Mouse (Mus musculus) midbrain, embryonic 12.5 days (tissue): Measurements from ENCODE around the gene Hist1h4i. TPM values are rescaled to one million over a fixed set of nuclear protein-coding genes. Genes with fewer than 3 reads are reported as not detected.

Experiments used
- ATAC-seq: fragments of 200-750 bp; cut with Nextera tagmentation; 2 replicates; pipeline ENCODE4 v1.8.0; 2017; ENCODE audit warnings: low read depth, moderate TSS enrichment, moderate library complexity; ENCODE audit not compliant: low FRiP score
- H3K27ac ChIP-seq: fragments of 300-500 bp; sonication (generic); replicated peaks from 2 replicates; pipeline ENCODE4 v1.5.1; 2016; ENCODE audit warnings: mild to moderate bottlenecking
- H3K27me3 ChIP-seq: fragments of 300-500 bp; sonication (generic); 2 replicates; pipeline ENCODE4 v1.6.1; 2016; ENCODE audit warnings: mild to moderate bottlenecking
- H3K36me3 ChIP-seq: fragments of 300-500 bp; sonication (generic); 2 replicates; pipeline ENCODE4 v1.6.1; 2016
- H3K4me1 ChIP-seq: fragments of 300-500 bp; sonication (generic); 2 replicates; pipeline ENCODE4 v1.6.1; 2016
- H3K4me2 ChIP-seq: fragments of 300-500 bp; sonication (generic); replicated peaks from 2 replicates; pipeline ENCODE4 v1.6.1; 2016; ENCODE audit warnings: mild to moderate bottlenecking, moderate library complexity
- H3K4me3 ChIP-seq: fragments of 300-500 bp; sonication (generic); 2 replicates; pipeline ENCODE4 v1.5.1; 2016; ENCODE audit warnings: mild to moderate bottlenecking
- H3K9ac ChIP-seq: fragments of 300-500 bp; sonication (generic); replicated peaks from 2 replicates; pipeline ENCODE4 v1.6.1; 2016; ENCODE audit warnings: mild to moderate bottlenecking, moderate library complexity
- H3K9me3 ChIP-seq: fragments of 300-500 bp; sonication (generic); 2 replicates; pipeline ENCODE4 v1.6.1; 2016; ENCODE audit warnings: mild to moderate bottlenecking
- WGBS: fragments of 180-500 bp; shearing (Covaris S2); methylation state at CpG from one replicate; pipeline ENCODE4 v1.1.7; 2016; 5-methylcytosine and 5-hydroxymethylcytosine counted together
- polyA plus RNA-seq: library from polyadenylated mRNA; unstranded; fragments of >200 nt; fragmentation: Nextera tagmentation; extraction: Ambion mirVana; gene quantifications from 2 replicates; pipeline ENCODE4 v1.2.1, GENCODE M21; 2016

The Hist1h4i gene
- polyA plus RNA-seq, 1 experiment from 2014 or later: 34.4 TPM

DNA sequence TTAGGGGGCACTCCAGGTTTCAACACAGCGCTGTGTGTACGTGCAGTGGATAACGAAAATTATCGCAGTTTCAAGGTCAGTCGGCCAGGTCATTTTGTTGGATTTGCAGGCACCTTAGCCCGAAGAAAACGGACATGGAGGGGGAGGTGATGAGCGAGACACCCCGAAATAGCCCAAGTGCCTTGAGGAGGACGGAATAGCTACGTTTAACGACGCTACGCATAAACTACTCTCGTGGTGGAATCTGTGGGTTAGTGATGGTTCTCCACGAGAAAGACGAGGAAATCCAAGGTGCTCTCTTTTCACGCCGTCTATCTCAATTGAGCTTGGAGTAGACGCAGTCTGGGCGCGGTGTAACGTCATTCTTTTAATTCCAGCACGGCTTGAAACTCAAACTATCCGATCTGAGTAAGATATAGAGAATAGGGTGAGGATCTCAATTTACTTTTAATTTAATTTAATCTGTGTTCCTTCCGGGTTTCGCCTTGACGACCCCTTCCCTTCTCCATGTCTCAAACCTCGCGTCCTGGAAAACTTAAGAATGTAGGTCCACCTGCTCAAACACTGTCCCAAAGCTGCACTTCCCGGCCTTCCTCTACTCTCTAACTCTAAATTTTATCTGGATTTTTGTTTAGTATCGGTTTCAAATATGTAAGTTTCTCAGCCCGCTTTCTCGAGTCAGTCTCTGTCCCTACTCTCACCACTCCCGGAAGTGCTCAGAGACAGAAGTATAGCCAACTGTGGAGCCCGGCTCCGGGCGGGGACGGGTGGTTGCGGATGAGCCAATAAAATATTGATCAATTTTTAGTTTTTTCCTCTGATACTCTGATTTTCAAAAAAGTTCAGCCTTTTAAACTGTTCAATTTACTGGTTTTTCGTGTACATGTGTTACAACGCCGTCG is 21.0 kb downstream of the Hist1h4i start:
- Histone ChIP-seq H3K27ac (no peak overlapping the region), H3K4me3 (peak overlapping the region; percentile 49), H3K9me3 (no peaks in the 10 kb centered on the region), H3K27me3 (peaks cover 41% of the 10 kb centered on the region), H3K4me2 (peak overlapping the region; percentile 66), H3K36me3 (no peaks in the 10 kb centered on the region), H3K9ac (peak overlapping the region; percentile 12; the same call in 1 of the 2 replicates), H3K4me1 (peaks cover 10% of the 10 kb centered on the region)
- ATAC-seq: no peak
- WGBS: under 1% methylated on average over 44 of the region's 44 CpGs

DNA sequence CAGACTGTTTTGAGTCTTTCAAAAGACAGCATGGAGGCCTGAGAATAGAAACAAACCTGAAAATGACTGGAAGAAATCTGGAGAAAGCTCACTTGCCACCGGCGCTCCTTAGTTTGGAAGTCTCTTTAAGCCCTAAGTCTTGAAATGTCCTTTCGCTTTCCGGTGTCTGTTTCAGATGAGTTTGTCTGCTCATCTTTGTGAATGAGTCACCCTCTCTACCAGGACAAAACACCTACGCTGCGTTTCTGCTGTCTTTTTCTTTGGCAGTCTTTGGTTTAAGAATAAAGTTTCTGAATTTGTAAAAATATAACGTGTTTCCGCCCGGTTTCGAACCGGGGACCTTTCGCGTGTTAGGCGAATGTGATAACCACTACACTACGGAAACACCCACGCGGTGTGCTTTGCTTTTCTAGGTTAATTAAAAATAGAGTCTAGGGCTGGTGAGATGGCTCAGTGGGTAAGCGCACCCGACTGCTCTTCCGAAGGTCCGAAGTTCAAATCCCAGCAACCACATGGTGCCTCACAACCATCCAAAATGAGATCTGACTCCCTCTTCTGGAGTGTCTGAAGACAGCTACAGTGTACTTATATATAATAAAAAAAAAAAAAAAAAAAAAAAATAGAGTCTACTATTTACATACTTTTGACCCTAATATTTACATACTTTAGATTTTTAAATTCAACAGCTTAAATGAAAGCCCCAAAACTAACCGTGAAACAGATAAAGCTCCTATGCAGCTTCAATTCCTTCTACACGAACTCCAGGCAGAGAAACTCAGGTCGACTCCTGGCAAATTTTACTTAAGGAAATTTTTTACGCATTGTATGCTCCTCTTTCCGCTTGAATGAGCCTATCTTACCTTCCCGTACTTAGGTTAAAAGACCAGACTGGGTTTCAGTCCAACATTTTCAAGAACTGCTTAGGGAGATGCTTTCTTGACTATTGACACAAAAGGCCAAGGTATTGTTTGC is 25.4 kb downstream of the Hist1h4i start:
- peak; percentile 29; the same call in 1 of the 2 replicates for ATAC-seq
- no peak overlapping the region for H3K4me3 ChIP-seq
- no peak overlapping the region for H3K9ac ChIP-seq
- H3K36me3 ChIP-seq: no peaks in the 10 kb centered on the region
- no peak overlapping the region for H3K4me2 ChIP-seq
- no peaks in the 10 kb centered on the region for H3K9me3 ChIP-seq
- WGBS: 15% methylated on average over 27 of the region's 27 CpGs
- peaks cover 79% of the 10 kb centered on the region for H3K27me3 ChIP-seq
- peaks cover 5% of the 10 kb centered on the region for H3K4me1 ChIP-seq
- H3K27ac ChIP-seq: no peak overlapping the region

DNA sequence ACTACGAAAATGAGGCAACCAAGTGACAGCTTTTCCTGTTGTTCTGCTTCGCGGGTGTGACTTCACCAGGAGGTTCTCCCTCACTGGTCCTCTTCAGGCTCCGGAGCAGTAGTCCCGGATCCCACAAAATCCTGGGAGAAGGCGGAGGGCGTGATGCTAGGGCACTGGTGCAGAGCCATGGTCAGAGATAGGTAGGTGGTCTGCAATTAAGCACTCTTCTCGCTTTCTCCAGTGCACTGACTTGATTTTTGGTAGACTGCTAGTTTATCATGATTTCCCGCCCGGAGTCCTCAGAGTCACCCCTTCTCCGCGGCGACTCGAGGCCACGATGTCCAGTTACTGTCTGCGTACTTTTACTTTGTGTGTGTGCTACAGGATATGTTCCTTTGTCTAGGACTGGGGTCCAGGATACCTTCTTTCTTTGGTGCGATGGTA is 26.7 kb downstream of the Hist1h4i start:
- no peaks in the 10 kb centered on the region for H3K4me1 ChIP-seq
- peak overlapping the region; percentile 19; the same call in 1 of the 2 replicates for H3K4me2 ChIP-seq
- no peak overlapping the region for H3K27ac ChIP-seq
- no peak overlapping the region for H3K9ac ChIP-seq
- no peaks in the 10 kb centered on the region for H3K9me3 ChIP-seq
- H3K27me3 ChIP-seq: peaks cover 80% of the 10 kb centered on the region
- no peaks in the 10 kb centered on the region for H3K36me3 ChIP-seq
- 24% methylated on average over 17 of the region's 17 CpGs for WGBS
- no peak overlapping the region for H3K4me3 ChIP-seq
- no peak for ATAC-seq

DNA sequence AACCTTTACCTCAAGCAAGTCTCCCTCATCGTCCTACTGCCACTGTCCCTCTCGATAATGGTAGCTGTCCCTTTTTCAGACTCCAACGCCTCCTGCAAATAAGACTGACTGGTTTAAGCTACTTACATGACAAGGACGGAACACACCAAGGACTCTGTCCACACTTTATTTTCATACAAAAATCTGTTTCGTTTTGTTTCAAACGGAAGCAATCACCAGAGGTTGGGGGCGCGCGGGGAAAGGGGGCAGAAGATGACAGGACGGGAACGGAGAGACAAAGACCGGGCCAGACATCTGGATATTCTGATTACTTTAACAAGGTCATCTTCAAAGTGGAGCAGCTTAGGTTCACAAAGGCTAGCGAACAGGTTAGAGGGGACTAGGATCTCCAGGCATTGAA is 27.4 kb downstream of the Hist1h4i start:
- peaks cover 80% of the 10 kb centered on the region for H3K27me3 ChIP-seq
- 17% methylated on average over 13 of the region's 13 CpGs for WGBS

DNA sequence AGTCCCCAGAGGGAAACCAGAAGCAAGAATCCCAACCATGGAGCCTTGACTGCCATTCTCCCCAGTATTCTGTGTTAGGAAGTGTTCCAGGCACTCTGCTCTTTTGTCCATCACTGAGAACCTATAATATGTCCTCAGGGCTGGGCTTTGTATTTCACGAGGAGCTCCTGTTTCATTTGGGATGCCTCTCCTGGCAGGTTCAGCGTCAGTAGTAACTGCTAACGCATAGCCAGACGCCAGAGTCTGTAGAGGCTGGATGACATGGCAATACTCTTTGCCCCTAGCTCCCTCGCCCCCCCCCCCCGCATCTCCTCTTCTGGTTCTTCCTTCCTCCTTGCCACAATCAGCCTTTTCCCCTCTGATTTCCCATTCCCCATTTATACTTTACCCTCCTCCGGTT is 31.5 kb downstream of the Hist1h4i start, which contains the start of gene Prss16:
TSS of gene Prss16 (minus strand) at position 101 of the 400 bp plus-strand sequence.
- H3K9ac ChIP-seq: no peak within 1 kb of the TSS

More for the DNA sequence above, 27.4 kb downstream of the Hist1h4i start:
- no peak overlapping the region for H3K27ac ChIP-seq
- H3K36me3 ChIP-seq: no peaks in the 10 kb centered on the region
- ATAC-seq: no peak
- no peak overlapping the region for H3K4me3 ChIP-seq
- peak overlapping the region; percentile 19; the same call in 1 of the 2 replicates for H3K4me2 ChIP-seq
- no peak overlapping the region for H3K9ac ChIP-seq
- no peaks in the 10 kb centered on the region for H3K4me1 ChIP-seq
- no peaks in the 10 kb centered on the region for H3K9me3 ChIP-seq

DNA sequence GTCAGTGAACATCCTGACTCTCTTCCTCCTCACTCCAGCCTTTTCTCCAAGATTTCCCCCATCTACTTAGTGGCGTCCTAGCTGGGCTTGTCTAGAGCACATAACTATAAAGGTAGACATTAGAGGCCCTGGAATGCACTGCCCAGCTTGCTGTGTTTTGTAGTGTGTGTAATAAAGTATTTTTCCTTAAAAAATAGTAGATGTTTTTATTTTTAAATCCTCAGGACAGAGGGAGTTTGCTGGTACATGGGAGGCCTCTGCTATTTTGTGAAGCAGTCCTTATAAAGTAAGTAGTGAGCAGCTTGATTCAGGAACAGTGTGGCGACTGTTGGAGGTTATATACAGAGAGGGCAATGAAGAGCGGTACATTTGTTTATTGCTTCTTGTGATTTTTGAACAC is 32.5 kb downstream of the Hist1h4i start:
- no peak overlapping the region for H3K9ac ChIP-seq
- peaks cover 93% of the 10 kb centered on the region for H3K27me3 ChIP-seq
- peaks cover 20% of the 10 kb centered on the region for H3K4me1 ChIP-seq
- H3K9me3 ChIP-seq: no peaks in the 10 kb centered on the region
- WGBS: 80% methylated on average over 3 of the region's 3 CpGs
- H3K27ac ChIP-seq: no peak overlapping the region
- H3K4me3 ChIP-seq: no peak overlapping the region
- ATAC-seq: no peak
- H3K4me2 ChIP-seq: no peak overlapping the region
- H3K36me3 ChIP-seq: no peaks in the 10 kb centered on the region

More for the DNA sequence above, 31.5 kb downstream of the Hist1h4i start, which contains the start of gene Prss16:
- peaks cover 20% of the 10 kb centered on the region for H3K4me1 ChIP-seq
- H3K27me3 ChIP-seq: peaks cover 93% of the 10 kb centered on the region
- no peak within 1 kb of the TSS for H3K4me3 ChIP-seq
- H3K4me2 ChIP-seq: no peak within 1 kb of the TSS
- 40% methylated on average over 7 of the region's 7 CpGs for WGBS
- H3K36me3 ChIP-seq: no peaks in the 10 kb centered on the region
- no peak for ATAC-seq
- H3K27ac ChIP-seq: no peak within 1 kb of the TSS
- H3K9me3 ChIP-seq: no peaks in the 10 kb centered on the region

DNA sequence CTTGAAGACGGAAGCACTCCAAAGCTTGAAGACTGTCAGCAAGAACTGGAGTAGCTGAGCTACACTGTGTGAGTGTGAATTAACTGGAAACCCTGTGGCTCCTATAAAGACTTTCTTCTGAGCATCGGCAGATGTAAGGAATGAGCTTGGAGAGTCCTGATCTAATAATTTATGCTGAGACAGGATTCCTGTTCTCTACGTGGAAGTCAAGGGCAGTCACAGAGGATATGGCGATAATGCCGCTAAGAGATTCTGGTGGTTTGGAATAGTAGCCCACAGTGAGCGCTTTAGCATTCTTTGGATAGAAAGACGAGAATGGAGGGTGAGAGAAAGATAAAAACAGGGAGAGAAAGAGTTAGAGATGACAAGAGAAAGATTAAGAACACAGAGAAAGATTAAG is 33.3 kb downstream of the Hist1h4i start:
- Histone ChIP-seq H3K4me1 (peaks cover 20% of the 10 kb centered on the region), H3K9me3 (no peaks in the 10 kb centered on the region), H3K36me3 (no peaks in the 10 kb centered on the region), H3K27ac (no peak overlapping the region), H3K27me3 (peaks cover 95% of the 10 kb centered on the region), H3K4me3 (no peak overlapping the region), H3K4me2 (no peak overlapping the region), H3K9ac (no peak overlapping the region)
- WGBS: 54% methylated on average over 7 of the region's 7 CpGs
- ATAC-seq: no peak

DNA sequence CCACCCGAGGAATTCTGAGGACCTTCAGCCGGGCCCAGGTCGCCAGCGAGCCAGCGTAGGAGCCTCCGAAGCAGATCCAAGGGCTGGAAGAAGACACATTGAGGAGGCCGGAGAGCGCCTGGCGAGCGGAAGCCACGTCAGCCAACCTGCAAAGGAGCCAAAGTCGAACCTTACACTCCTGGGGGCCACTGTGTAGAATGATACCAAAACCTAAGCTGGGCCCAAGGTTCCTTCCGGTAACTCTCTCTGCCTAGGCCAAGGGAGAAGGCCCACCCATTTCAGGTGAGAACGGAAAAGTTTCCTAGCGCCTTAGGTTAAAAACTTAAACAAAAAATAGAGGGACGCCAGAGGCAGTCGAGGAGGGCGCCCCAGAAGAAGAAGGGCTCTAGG is 34.0 kb downstream of the Hist1h4i start:
- H3K4me1 ChIP-seq: peaks cover 20% of the 10 kb centered on the region
- no peak overlapping the region for H3K27ac ChIP-seq
- H3K36me3 ChIP-seq: no peaks in the 10 kb centered on the region
- 2% methylated on average over 18 of the region's 18 CpGs for WGBS
- no peaks in the 10 kb centered on the region for H3K9me3 ChIP-seq
- H3K4me3 ChIP-seq: peak overlapping the region; percentile 49
- peak overlapping the region; percentile 85 for H3K4me2 ChIP-seq
- 0 out of 2 replicates have a peak overlapping the region, but pooled peaks have one; percentile 28 for H3K9ac ChIP-seq
- no peak; the same call in 1 of the 2 replicates for ATAC-seq
- H3K27me3 ChIP-seq: peaks cover 96% of the 10 kb centered on the region

DNA sequence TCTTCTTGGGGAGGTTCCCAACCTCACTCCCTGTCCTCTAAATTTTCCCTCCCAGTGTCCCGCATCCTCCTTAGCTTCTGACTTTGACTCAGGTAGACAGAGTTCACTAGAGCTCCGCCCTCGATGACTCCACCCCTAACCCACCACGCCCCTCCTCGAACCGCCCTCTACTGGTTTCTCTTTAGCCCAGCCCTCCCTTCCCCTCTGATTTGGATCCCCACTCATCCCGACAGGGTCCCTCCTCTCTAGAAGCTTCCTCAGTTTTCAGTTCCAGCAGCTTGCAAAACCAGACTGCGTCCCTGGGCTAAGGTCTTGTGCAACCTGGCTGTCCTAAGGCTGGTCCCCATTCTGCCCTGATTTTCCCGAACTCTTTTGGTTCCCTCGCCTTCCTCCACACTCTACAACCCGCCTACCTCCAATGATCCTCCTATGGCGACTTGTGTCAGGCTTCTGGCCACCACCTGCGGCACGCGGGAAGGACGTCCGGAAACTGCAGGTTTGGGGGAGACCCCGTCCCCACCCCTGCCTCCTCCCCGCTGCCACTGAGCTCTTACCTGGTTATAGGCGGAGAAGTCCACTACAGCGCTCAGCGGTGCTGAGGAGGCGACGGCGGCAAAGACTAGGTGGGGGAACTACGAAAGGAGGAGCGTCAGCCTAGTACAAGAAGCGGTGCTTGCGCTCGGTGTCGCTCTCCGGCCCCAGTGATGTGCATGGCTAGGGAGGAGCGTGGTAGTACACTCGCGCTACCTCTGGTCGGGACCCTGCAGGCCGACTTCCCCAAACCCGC is 34.6 kb downstream of the Hist1h4i start:
- peaks cover 98% of the 10 kb centered on the region for H3K27me3 ChIP-seq
- H3K9me3 ChIP-seq: no peaks in the 10 kb centered on the region
- peaks cover 20% of the 10 kb centered on the region for H3K4me1 ChIP-seq
- peak; percentile 88 for ATAC-seq
- WGBS: under 1% methylated on average over 38 of the region's 38 CpGs
- peak overlapping the region; percentile 49 for H3K4me3 ChIP-seq
- no peaks in the 10 kb centered on the region for H3K36me3 ChIP-seq
- H3K4me2 ChIP-seq: peak overlapping the region; percentile 85
- H3K27ac ChIP-seq: no peak overlapping the region
- H3K9ac ChIP-seq: peak overlapping the region; percentile 50

DNA sequence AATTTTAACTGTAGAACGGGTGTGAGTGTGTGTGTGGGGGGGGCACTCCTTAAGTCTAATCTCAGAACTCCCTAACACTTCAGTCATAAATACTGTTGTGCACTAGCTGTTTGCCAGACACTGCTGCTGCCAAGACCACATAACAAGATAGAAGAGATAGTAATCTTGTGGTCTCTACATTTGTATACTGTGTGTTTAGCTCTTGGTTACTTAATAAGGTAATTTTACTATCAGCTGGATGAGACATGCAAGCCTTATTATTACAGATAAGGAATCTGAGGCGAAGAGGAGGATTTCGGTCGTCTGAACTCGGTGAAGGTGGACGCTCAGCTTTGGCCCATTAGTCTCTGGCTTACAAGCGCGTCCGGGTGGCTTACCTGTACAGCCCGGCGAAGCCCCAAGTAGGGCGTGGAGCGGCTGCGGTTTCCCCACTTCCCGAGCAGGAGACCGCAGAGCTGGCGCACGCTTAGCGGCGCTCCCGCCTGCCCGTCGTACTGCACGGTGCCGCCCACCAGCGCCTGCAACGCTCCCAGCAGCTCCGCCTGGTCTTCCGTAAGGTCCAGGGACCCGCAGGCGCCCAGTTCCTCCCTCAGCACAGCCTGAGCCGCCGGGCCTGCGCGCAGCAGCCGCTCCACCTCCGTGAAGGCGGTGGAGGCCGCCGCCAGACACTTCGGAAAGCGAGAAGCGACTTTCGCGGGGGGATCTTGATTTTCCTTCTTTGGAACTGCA is 35.4 kb downstream of the Hist1h4i start:
- peak overlapping the region; percentile 50 for H3K9ac ChIP-seq
- peak overlapping the region; percentile 49 for H3K4me3 ChIP-seq
- H3K4me2 ChIP-seq: peak overlapping the region; percentile 85
- H3K27ac ChIP-seq: no peak overlapping the region
- no peaks in the 10 kb centered on the region for H3K36me3 ChIP-seq
- peak; percentile 88 for ATAC-seq
- H3K4me1 ChIP-seq: peaks cover 20% of the 10 kb centered on the region
- H3K9me3 ChIP-seq: no peaks in the 10 kb centered on the region
- H3K27me3 ChIP-seq: peaks cover 100% of the 10 kb centered on the region
- under 1% methylated on average over 45 of the region's 45 CpGs for WGBS
